Mouse (Mus musculus): ENCODE results near the gene Akap4.

Gene Akap4

DNA sequence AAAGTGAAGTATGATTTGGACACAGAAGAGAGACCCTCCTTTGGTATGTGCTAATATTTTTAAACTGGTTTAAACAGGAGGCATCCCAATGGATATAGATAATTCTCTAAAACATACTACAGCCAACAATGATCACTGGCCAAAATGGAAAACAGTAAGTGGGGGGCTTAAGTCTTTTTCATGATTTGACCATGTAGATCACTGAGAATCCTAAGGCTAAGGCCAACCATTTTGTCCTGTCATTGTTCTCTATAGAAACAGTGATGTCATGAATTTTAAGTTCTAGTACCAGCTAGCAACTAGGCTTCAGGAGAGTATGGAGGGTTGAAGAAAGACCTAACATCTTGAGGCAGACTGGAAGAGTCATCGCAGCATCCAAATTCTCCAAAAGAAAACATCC is at the start of gene Akap4:
Akap4 (plus strand) TSS at position 301 of the 400 bp plus-strand sequence.
- no peak for DNase-seq (ENCODE audit: low spot score in 2 of 2)

DNA sequence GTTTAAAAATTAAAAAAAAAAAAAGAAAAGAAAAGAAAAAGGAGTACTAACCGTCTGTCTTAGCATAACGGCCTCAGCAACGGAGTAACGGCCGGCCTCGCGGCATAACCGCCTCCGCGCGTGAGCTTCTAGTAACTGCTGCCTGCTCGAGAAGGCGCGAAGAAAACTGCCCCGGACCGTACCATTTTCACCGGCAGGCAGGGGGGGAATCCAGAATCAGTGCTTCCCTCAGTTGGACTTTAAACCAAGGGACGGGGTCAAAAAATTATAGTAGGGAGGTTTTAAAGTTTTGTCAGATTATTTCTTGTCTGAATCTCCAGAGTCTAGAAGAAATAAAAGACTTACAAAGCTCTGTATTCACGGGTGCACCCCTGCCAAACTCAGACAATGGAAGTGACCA is 25.8 kb upstream of the Akap4 start, which contains the start of gene Ccnb3:
Ccnb3 (minus strand) TSS at position 101 of the 400 bp plus-strand sequence.
- no peak for DNase-seq (ENCODE audit: low spot score in 2 of 2)

DNA sequence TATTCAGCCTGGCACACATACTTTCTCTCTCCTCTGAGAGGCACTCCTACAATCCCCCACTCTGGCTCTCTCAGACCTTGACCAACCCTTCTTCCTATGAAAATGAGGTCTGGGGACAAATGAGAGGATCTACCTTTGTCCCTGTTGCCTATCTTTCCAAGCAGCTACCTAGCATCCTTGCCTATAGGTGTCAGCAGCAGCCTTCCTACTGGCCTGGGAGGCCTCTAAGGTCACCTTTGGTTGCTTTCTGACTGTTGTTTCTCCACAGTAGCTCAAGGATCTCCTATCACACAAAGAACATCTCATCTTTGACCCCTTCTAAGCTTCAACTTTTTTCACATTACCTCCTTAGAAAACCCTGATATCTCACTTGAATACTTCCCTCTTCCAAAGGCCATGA is 10.3 kb upstream of the Akap4 start:
- no peak for DNase-seq (ENCODE audit: low spot score in 2 of 2)

DNA sequence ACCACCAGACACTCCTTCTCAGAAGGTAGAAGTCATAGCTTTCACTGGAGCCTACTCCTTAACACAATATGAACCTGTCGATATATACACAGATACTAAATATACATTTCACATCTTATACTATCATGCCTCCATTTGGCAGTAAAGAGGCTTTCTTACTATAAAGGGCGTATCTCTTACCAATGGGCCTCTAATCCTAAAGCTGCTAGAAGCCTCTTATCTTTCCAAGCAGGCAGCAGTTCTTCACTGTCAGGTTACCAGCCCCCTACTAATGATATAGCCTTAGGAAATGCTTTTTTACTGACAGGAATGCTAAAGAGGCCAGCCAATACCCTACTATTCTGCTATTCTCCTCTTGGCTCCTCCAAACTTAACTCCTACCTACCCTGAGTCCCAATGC is 9.7 kb upstream of the Akap4 start:
- DNase-seq (ENCODE audit: low spot score in 2 of 2) = no peak

DNA sequence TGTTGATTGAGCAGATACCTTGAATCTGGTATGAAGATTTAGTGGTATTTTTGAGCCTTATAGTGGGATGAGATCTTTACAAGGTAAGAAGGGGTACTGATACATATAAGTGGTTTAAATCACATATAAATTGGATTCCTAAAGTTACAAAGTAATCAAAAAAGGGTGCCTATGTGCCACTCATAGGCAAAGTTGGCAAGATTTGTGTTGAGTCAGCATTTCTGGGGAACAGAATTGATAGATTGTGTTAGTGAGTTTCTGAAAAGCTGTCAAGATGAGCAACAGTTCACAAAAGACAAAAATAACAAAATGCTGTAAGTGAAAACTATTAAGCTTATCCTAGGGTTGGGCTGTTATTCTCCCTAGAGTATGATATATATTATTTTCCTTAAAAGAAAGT is 3.2 kb upstream of the Akap4 start:
- no peak for DNase-seq (ENCODE audit: low spot score in 2 of 2)

DNA sequence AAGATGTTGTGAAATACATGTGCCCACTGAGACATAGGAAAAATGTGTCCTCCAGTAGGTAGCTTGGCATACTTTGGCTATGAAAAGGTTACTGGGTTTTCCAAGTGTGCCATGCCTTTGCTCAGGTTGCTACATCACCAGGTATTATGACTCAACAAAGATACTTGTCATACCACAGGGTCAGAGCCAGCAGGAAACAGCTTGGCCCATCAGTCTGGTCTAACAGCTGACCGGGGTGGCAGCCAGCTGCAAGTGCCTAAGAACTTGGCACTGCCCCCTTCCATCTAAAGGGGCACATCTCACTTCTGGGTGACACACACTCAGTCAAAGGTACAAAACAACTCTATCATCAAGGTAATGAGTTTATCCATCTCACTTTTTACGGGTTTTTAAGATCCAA is 683 bp downstream of the Akap4 start:
- no peak for DNase-seq (ENCODE audit: low spot score in 2 of 2)

DNA sequence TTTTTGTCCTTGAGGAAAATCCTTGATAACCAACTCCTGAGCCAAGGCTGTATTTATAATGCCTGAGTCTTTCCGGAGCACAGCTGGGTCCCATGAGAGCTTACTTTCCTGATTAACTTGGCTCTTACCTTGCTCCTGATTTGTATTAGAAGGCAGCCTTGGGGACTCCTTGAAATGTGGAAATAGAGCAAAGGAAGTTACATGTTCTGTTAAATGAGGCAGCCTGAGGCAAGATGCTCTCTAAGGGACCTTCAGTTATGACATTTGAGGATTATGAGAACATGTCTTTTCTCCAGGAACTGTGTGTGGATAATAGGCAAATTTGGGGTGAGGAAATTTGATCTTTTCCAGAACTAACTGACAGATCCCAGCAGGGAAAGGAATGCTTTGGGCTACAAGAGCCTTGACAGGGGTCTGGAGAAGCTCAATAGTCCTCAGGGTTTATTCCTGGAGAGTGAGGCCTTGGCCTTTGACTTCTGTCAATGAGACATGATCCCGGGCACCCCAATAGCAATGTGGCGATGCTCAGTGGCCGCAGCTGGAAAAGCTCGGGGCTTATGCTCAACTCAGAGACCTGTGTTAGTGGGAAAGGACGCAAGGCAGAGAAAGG is 12.6 kb downstream of the Akap4 start:
- no peak for DNase-seq (ENCODE audit: low spot score in 2 of 2)

DNA sequence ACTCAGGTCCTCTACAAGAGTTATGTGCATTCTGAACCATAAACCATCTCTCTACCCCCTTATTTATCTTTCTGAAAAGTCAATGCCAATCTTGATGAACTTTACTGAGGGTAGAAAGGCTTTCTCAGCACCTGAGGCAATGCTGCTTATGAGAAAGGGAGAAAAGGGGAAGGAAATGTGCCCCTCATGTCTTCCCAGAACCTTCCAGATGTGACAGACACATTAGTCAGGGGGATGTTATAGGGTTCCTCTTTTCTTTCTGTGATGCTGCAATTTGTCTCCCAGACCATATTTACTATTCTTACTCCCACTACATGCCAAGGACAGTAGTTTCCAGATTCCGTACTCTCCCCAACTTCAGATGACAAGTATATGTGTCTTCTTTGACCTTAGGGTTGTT is 18.6 kb downstream of the Akap4 start:
- no peak for DNase-seq (ENCODE audit: low spot score in 2 of 2)

DNA sequence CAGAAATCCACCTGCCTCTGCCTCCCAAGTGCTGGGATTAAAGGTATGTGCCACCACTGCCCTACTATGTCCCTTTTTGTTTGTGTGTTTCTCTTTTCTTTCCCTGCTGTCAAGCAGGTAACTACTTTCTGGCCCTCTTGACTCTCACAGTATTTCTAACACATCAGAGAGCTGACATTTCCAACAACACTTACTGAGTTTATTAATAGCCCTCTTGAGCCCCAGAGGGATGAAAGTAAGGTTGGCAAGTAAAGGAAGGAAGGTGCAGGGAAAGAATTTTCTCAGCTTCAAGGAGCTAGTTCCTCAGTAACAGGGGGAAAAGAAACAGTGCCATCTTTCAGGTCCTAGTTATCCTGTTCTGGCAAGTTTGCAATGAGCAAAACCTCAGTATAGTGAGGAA is 23.0 kb downstream of the Akap4 start:
- no peak for DNase-seq (ENCODE audit: low spot score in 2 of 2)

DNA sequence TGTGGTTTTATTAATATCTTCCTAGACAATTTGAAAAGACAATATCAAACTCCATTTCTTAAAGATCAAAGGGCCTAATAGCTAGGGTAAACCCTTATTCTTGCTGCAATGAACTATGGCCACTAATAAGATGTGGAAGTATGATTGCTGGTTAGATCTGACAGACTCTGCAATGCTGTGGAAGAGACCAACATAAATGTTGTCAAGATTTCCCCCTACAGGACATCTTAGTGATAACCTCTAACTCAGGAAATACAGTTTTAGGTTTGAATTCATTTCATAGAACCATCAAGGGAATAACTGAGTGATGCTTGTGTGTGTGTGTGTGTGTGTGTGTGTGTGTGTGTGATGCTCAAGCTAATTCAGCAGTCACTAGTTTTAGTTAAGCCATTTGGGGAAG is 35.0 kb downstream of the Akap4 start:
- DNase-seq (ENCODE audit: low spot score in 2 of 2) = no peak

DNA sequence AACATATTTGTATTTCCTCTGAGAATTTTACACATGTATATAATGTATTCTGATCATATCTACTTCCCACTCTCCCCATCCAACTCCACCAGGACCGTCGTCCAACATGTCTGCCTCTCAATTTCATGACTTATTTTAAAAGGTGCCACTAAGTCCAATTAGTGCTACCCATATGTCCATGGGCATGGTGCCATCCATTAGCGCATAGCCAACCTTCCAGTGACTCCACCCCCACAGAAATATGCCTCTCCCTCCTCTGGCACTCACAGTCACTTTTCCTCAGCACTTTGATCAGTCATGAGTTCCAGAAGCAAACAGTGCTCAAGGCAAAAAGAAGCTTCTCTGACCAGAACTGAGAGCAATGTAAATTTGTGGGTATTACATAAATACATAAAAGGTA is 47.6 kb downstream of the Akap4 start:
- no peak for DNase-seq (ENCODE audit: low spot score in 2 of 2)

DNA sequence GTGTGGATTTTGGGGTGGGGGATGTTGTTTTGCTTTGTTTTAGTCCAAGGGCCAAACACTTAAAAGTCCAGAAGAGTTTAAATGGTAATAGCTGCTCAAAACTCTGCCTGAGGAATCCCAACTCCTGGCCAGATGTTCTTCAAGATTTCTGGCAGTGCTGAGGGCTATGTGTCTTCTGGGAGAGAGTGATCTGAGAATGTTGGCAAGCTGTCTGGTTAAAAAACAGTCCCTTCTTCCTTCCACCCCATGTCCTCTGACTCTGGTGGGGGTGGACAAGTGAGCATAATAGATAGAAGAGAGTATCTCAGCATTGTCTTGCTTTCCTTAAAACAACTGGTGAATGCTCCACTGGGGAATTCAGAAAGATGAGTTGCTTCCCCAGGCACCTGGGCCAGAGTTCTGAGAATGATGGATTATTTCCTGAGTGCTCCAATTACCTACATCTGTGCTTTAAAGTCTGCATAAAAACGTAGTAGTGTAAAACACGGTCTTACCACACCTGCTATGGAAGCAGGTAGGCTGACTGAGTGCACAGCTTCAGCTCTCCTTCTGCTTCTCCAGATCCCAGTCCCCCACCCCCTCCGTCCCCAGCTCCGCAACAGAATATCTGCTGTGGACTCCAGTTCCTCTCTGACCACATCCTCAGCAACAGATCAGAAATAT is 54.4 kb downstream of the Akap4 start:
- DNase-seq (ENCODE audit: low spot score in 2 of 2) = no peak
